Mouse (Mus musculus): ENCODE results near the gene Srms. TPM values are rescaled to one million over a fixed set of nuclear protein-coding genes. Genes with fewer than 3 reads are reported as not detected.
"Not testable (repeated sequence)": the region's sequence is repeated elsewhere in the genome, so short reads cannot be mapped to it uniquely, and the experiment has no call there.

The Srms gene
- polyA plus RNA-seq, 1 experiment = 0.91 TPM

GRCm38 (mm10) chr2:181202886-181203285, 10.1 kb downstream of the Srms start:
- TF ChIP-seq POLR2A (IDR thresholded peaks at IDR 0.05; ENCODE audit: low read depth, low read length) = no peak
- TF ChIP-seq CTCF (conservative IDR thresholded peaks at IDR 0.05; ENCODE audit: insufficient read depth, insufficient read length, low read depth, low read length) = no peak
- 67% methylated on average over 6 of the region's 6 CpGs for WGBS
- Histone ChIP-seq H3K27ac (ENCODE audit: insufficient read depth, low read depth, low read length) (no peak overlapping the region), H3K4me1 (ENCODE audit: control insufficient read depth, insufficient read depth, low read length) (no peaks in the 10 kb centered on the region), H3K27me3 (replicated peaks; ENCODE audit: control insufficient read depth, insufficient read depth, low read length) (no peaks in the 10 kb centered on the region), H3K36me3 (ENCODE audit: control insufficient read depth, insufficient read depth, low read length) (no peaks in the 10 kb centered on the region), H3K4me3 (ENCODE audit: insufficient read depth, low read depth, low read length) (no peak overlapping the region)
- no peak for DNase-seq

GRCm38 (mm10) chr2:181202422-181202821, 10.6 kb downstream of the Srms start, which contains the start of gene Ptk6:
Ptk6 (minus strand) TSS chr2:181202789.
- no peak for TF ChIP-seq POLR2A (IDR thresholded peaks at IDR 0.05; ENCODE audit: low read depth, low read length)
- TF ChIP-seq CTCF (conservative IDR thresholded peaks at IDR 0.05; ENCODE audit: insufficient read depth, insufficient read length, low read depth, low read length) = no peak

GRCm38 (mm10) chr2:181201606-181202005, 11.4 kb downstream of the Srms start:
- no peak overlapping the region for H3K4me3 ChIP-seq (ENCODE audit: insufficient read depth, low read depth, low read length)
- no peak overlapping the region for H3K27ac ChIP-seq (ENCODE audit: insufficient read depth, low read depth, low read length)
- H3K27me3 ChIP-seq (replicated peaks; ENCODE audit: control insufficient read depth, insufficient read depth, low read length) = no peaks in the 10 kb centered on the region
- no peaks in the 10 kb centered on the region; the same call in 1 of the 2 replicates for H3K4me1 ChIP-seq (ENCODE audit: control insufficient read depth, insufficient read depth, low read length)
- no peak for DNase-seq
- TF ChIP-seq POLR2A (IDR thresholded peaks at IDR 0.05; ENCODE audit: low read depth, low read length) (no peak), CTCF (conservative IDR thresholded peaks at IDR 0.05; ENCODE audit: insufficient read depth, insufficient read length, low read depth, low read length) (no peak)
- 70% methylated on average over 3 of the region's 3 CpGs for WGBS
- no peaks in the 10 kb centered on the region for H3K36me3 ChIP-seq (ENCODE audit: control insufficient read depth, insufficient read depth, low read length)

More at GRCm38 (mm10) chr2:181202422-181202821, 10.6 kb downstream of the Srms start, which contains the start of gene Ptk6:
- Histone ChIP-seq H3K27me3 (replicated peaks; ENCODE audit: control insufficient read depth, insufficient read depth, low read length) (no peaks in the 10 kb centered on the region), H3K27ac (ENCODE audit: insufficient read depth, low read depth, low read length) (no peak within 1 kb of the TSS), H3K4me3 (ENCODE audit: insufficient read depth, low read depth, low read length) (no peak within 1 kb of the TSS), H3K4me1 (ENCODE audit: control insufficient read depth, insufficient read depth, low read length) (no peaks in the 10 kb centered on the region), H3K36me3 (ENCODE audit: control insufficient read depth, insufficient read depth, low read length) (no peaks in the 10 kb centered on the region)
- no peak for DNase-seq
- WGBS = 92% methylated on average over 3 of the region's 3 CpGs

- no peak overlapping the region for H3K27ac ChIP-seq (ENCODE audit: insufficient read depth, low read depth, low read length)
Measured at GRCm38 (mm10) chr2:181196628-181197300, 16.2 kb downstream of the Srms start.

GRCm38 (mm10) chr2:181193044-181193443, 19.9 kb downstream of the Srms start:
- H3K27ac ChIP-seq (ENCODE audit: insufficient read depth, low read depth, low read length) = no peak overlapping the region
- WGBS = 84% methylated on average over 3 of the region's 3 CpGs
- H3K4me3 ChIP-seq (ENCODE audit: insufficient read depth, low read depth, low read length) = no peak overlapping the region
- H3K4me1 ChIP-seq (ENCODE audit: control insufficient read depth, insufficient read depth, low read length) = peaks cover 5% of the 10 kb centered on the region; the same call in 1 of the 2 replicates
- H3K36me3 ChIP-seq (ENCODE audit: control insufficient read depth, insufficient read depth, low read length) = no peaks in the 10 kb centered on the region
- DNase-seq = no peak
- H3K27me3 ChIP-seq (replicated peaks; ENCODE audit: control insufficient read depth, insufficient read depth, low read length) = no peaks in the 10 kb centered on the region
- TF ChIP-seq POLR2A (IDR thresholded peaks at IDR 0.05; ENCODE audit: low read depth, low read length) = no peak
- no peak for TF ChIP-seq CTCF (conservative IDR thresholded peaks at IDR 0.05; ENCODE audit: insufficient read depth, insufficient read length, low read depth, low read length)

More at GRCm38 (mm10) chr2:181196628-181197300, 16.2 kb downstream of the Srms start:
- Histone ChIP-seq H3K27me3 (replicated peaks; ENCODE audit: control insufficient read depth, insufficient read depth, low read length) (no peaks in the 10 kb centered on the region), H3K4me3 (ENCODE audit: insufficient read depth, low read depth, low read length) (no peak overlapping the region), H3K4me1 (ENCODE audit: control insufficient read depth, insufficient read depth, low read length) (no peaks in the 10 kb centered on the region; the same call in 1 of the 2 replicates), H3K36me3 (ENCODE audit: control insufficient read depth, insufficient read depth, low read length) (no peaks in the 10 kb centered on the region)
- TF ChIP-seq POLR2A (IDR thresholded peaks at IDR 0.05; ENCODE audit: low read depth, low read length) (no peak), CTCF (conservative IDR thresholded peaks at IDR 0.05; ENCODE audit: insufficient read depth, insufficient read length, low read depth, low read length) (no peak)
- 63% methylated on average over 4 of the region's 4 CpGs for WGBS
- peak; percentile 91 for DNase-seq

- Histone ChIP-seq H3K4me1 (ENCODE audit: control insufficient read depth, insufficient read depth, low read length) (peaks cover 5% of the 10 kb centered on the region; the same call in 1 of the 2 replicates), H3K36me3 (ENCODE audit: control insufficient read depth, insufficient read depth, low read length) (no peaks in the 10 kb centered on the region), H3K4me3 (ENCODE audit: insufficient read depth, low read depth, low read length) (no peak overlapping the region), H3K27ac (ENCODE audit: insufficient read depth, low read depth, low read length) (no peak overlapping the region), H3K27me3 (replicated peaks; ENCODE audit: control insufficient read depth, insufficient read depth, low read length) (no peaks in the 10 kb centered on the region)
- 65% methylated on average over 4 of the region's 4 CpGs for WGBS
- DNase-seq = no peak
- no peak for TF ChIP-seq CTCF (conservative IDR thresholded peaks at IDR 0.05; ENCODE audit: insufficient read depth, insufficient read length, low read depth, low read length)
Measured at GRCm38 (mm10) chr2:181191936-181192335, 21.0 kb downstream of the Srms start.

GRCm38 (mm10) chr2:181191385-181191784, 21.6 kb downstream of the Srms start:
- H3K27me3 ChIP-seq (replicated peaks; ENCODE audit: control insufficient read depth, insufficient read depth, low read length); H3K36me3 ChIP-seq (ENCODE audit: control insufficient read depth, insufficient read depth, low read length); H3K4me1 ChIP-seq (ENCODE audit: control insufficient read depth, insufficient read depth, low read length); DNase-seq; H3K4me3 ChIP-seq (ENCODE audit: insufficient read depth, low read depth, low read length); H3K27ac ChIP-seq (ENCODE audit: insufficient read depth, low read depth, low read length): not testable (repeated sequence)
- 68% methylated on average over 4 of the region's 4 CpGs for WGBS
